Mouse (Mus musculus): Measurements from ENCODE around the gene Polr1e.
"Not testable (repeated sequence)": the region's sequence is repeated elsewhere in the genome, so short reads cannot be mapped to it uniquely, and the experiment has no call there.

Gene Polr1e

GRCm38 (mm10) chr4:45018452-45018980 lies at the start of gene Polr1e:
Gene Polr1e, plus strand, starts transcription at chr4:45018583.
- peak; percentile 58 for DNase-seq (ENCODE audit: low read depth, low spot score)

- no peak for DNase-seq (ENCODE audit: low read depth, low spot score)
Observed at GRCm38 (mm10) chr4:44970056-44970455, 48.3 kb upstream of the Polr1e start.

- no peak for DNase-seq (ENCODE audit: low read depth, low spot score)
Observed at GRCm38 (mm10) chr4:44970612-44971110, 47.7 kb upstream of the Polr1e start.

GRCm38 (mm10) chr4:44973450-44973849 lies 44.9 kb upstream of the Polr1e start:
- DNase-seq (ENCODE audit: low read depth, low spot score) = peak; percentile 14

GRCm38 (mm10) chr4:44973871-44974270 lies 44.5 kb upstream of the Polr1e start:
- DNase-seq (ENCODE audit: low read depth, low spot score) = no peak

- DNase-seq (ENCODE audit: low read depth, low spot score) = no peak
Observed at GRCm38 (mm10) chr4:44974331-44974730, 44.1 kb upstream of the Polr1e start.

GRCm38 (mm10) chr4:44976026-44976615 lies 42.3 kb upstream of the Polr1e start:
- no peak for DNase-seq (ENCODE audit: low read depth, low spot score)

- no peak for DNase-seq (ENCODE audit: low read depth, low spot score)
Observed at GRCm38 (mm10) chr4:44976921-44977710, 41.3 kb upstream of the Polr1e start.

GRCm38 (mm10) chr4:44978175-44978574 lies 40.2 kb upstream of the Polr1e start:
- DNase-seq (ENCODE audit: low read depth, low spot score) = no peak

GRCm38 (mm10) chr4:44979794-44980338 lies 38.5 kb upstream of the Polr1e start:
- no peak for DNase-seq (ENCODE audit: low read depth, low spot score)

GRCm38 (mm10) chr4:44981280-44981973 lies 37.0 kb upstream of the Polr1e start, which contains the start of gene Grhpr:
Gene Grhpr, plus strand, starts transcription at chr4:44981395.
- DNase-seq (ENCODE audit: low read depth, low spot score) = peak; percentile 16

- no peak for DNase-seq (ENCODE audit: low read depth, low spot score)
Observed at GRCm38 (mm10) chr4:44981974-44982287, 36.5 kb upstream of the Polr1e start.

- DNase-seq (ENCODE audit: low read depth, low spot score) = no peak
Observed at GRCm38 (mm10) chr4:44982440-44983130, 35.8 kb upstream of the Polr1e start.

- no peak for DNase-seq (ENCODE audit: low read depth, low spot score)
Observed at GRCm38 (mm10) chr4:44983131-44983740, 35.1 kb upstream of the Polr1e start.

- no peak for DNase-seq (ENCODE audit: low read depth, low spot score)
Observed at GRCm38 (mm10) chr4:44990560-44990959, 27.8 kb upstream of the Polr1e start.

- DNase-seq (ENCODE audit: low read depth, low spot score) = not testable (repeated sequence)
Observed at GRCm38 (mm10) chr4:44992330-44992729, 26.1 kb upstream of the Polr1e start.

GRCm38 (mm10) chr4:44993179-44993578 lies 25.2 kb upstream of the Polr1e start:
- DNase-seq (ENCODE audit: low read depth, low spot score) = not testable (repeated sequence)

GRCm38 (mm10) chr4:44993847-44994246 lies 24.5 kb upstream of the Polr1e start:
- DNase-seq (ENCODE audit: low read depth, low spot score) = no peak

GRCm38 (mm10) chr4:44994776-44995175 lies 23.6 kb upstream of the Polr1e start:
- no peak for DNase-seq (ENCODE audit: low read depth, low spot score)

GRCm38 (mm10) chr4:44998071-44998470 lies 20.3 kb upstream of the Polr1e start:
- no peak for DNase-seq (ENCODE audit: low read depth, low spot score)

- no peak for DNase-seq (ENCODE audit: low read depth, low spot score)
Observed at GRCm38 (mm10) chr4:45000001-45000400, 18.4 kb upstream of the Polr1e start.

All from brain, embryonic 18.5 days (tissue).